Mouse (Mus musculus) cerebellum, adult 11 months (tissue): ENCODE data around the gene Tcap.
"Not testable (repeated sequence)": the region's sequence is repeated elsewhere in the genome, so short reads cannot be mapped to it uniquely, and the experiment has no call there.

Experiments used
- DNase-seq: peaks from one replicate; pipeline ENCODE4 v3.0.0; 2022

Gene Tcap

DNA sequence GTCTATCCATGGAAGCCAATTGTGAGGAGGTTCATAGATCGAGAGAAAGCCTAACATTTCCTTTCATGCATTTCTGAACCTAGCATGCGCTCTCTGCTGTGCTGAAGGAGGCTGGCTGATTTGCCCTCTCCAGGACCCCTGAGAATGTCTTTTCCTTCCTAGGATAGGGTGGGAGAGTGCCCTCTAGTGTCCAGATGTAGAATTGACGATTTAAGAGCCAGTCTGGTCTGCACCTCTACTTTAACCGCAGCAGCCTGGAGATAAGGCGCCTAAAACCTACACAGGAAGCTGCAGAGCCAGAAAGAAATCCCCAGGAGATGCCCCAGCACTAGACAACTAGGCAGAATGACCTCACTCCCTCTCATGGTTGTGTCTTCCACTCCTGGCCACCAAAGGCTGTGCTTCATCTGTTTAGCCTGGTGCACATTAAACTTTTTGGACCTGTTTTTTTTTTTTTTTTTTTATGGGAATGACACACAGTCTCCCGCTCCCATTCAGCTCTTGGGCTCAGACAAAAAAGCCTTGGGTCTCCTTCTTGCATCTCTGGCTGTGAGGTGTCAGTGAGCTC lies 27.8 kb upstream of the Tcap start:
- no peak for DNase-seq

DNA sequence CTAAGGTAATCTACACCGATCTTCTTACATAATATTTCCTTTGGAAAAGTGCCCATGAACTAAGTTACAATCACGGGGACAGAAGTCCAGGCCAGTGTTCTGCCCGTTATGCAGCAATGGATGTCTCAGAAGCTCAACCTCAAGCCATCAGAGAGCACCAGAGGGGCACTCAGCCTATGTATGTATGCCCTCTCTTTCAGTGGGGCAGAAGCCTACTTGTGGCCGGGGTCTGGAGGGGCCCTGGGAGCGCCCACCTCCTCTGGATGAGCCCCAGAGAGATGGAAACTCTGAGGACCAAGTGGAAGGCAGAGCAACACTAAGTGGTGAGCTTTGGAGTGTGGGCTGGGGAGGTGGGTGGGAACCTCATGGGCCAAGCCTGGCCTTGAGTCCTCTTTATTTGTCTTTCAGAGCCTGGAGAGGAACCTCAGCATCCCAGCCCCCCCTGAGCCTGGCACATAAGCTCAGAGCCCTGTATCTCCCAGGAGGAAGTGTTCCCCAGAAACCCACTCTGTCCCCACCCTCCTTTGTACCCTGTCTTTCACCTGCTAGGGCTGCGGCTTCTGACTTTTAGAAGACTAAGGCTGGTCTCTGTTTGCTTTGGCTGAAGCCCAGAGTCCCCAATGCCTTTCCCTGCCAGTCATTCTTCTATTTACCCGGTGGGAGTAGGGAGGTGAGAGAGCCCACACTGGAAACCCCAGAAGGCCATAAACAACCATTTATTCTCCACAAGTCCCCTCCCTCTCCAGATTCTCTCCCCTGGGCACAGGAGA lies 26.8 kb upstream of the Tcap start:
- no peak for DNase-seq

DNA sequence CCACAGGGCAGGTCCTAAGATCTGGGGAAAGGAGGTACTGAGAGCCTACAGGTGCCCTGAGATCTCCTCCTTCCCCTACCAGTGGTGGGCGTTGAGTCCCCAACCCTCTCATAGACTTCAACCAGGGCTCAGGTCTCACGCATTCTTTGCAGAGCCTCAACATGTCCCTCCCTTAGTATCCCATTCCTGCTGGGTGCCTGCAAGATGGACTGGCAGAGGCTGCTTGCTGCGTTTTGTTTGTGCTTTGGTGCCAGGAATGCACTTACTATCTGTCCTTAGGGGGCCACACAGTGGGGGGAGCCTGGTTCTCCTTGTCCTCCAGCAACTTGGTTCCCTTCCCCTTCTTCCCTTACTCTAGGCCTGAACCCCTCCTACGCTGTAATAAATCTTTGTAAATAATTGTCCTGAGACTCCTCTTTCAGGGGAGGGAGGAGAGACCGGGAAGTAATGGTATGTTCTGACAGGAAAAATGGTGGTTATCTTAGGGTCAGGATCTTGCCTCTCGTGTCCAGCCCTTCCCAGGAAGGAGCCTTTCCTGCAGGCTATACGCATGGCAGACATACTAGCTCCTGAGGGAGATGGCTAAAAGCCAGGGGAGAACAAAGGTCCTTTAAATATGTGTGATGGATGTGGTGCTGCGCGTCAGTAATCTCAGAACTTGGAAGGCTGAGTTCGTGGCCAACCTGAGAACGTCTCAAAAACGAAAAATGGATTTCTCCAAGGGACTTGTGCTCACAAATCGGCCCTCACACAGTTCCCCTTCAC lies 26.0 kb upstream of the Tcap start:
- DNase-seq = no peak

DNA sequence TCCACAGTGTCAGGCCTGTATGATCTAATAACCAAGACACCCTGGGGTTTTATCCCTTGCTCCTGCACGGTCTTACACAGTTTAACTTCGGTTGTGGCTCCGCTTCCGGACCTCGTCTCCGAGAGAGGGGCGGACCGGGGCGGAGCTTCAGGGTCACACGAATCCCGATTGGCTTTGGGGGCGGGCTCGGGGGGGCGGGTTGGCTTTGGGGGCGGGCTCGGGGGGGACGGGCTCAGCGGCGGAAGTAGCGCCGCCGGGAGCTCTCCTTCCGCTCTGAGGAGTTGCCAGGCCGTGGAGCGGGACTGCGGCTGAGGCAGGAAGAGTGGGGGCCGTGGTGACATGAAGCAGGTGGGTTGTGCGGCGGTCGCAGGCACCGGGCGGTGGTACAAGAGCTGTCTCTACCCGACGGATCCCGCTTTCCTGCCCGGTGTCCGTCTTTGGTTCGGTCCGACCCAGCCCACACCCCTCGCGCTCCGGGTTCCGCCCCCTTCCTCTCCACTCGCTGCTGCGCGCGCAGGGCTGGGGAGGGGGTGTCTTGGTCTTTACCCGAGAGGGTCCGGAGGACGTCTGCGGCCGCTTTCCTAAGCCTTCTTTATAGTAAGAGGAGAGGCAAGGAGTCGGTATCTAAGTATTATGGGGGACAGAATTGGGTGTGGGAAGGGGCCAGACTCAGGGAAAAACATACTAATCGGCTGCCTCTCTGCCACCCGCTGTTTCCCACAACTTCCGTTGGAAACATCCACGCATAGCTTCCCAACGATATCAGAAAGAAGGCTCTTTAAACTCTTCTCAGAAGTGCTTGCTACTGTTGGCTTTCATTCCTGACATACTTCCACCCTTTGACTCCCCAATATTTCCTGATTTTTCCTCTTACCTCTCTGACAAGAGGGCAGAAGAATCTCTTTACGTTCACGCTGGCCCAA lies 25.2 kb upstream of the Tcap start, which contains the start of gene Stard3:
Gene Stard3, plus strand, starts transcription at position 208 of the 923 bp plus-strand sequence.
- DNase-seq = peak; percentile 83

DNA sequence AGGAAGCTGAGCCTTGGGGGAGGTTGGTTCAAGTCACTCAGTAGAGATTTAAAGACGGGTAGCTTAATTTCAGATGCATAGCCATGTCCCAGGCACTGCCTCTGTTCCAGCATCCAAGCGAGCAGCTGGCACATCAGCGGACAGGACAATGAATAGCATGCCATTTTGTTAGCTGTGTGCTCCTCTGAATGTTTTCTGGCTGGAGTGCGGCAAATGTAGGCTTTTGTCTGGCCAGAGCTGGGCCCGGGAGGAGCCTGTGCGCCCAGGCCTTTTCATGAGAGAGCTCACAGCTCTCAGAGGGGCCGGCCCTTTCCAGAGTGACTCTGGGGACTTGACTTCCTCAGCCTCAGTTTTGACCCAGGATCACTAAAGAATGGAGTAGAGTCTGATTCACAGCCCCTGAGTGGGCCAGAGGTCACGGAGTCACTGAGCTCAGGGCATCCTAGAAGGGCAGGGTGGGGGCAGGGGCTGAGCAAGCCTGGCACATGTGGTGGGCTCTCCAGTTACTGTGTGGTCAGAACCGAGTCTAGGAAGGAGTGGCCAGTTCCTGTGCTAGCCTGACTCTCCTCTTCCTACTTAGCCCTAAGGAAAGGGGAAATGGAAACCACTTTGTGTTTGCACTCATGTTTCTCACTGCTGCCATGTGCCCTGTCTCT lies 22.6 kb upstream of the Tcap start:
- no peak for DNase-seq

DNA sequence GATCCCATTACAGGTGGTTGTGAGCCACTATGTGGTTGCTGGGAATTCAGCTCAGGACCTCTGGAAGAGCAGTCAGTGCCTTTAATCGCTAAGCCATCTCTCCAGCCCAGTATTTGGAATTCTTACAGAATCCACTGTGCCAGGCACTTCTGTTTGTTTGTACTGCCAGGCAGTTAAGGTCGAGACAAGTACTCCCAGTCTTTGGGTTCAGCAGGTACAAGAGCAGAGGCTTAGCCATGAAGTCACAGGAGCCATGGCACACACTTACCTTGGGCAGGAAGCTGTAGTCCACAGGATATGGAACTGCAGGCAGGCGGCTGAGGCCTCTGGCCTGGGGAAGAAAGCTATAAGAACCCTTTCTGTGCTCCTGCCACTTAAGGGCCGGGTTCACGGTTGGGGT lies 19.8 kb upstream of the Tcap start:
- DNase-seq = no peak

DNA sequence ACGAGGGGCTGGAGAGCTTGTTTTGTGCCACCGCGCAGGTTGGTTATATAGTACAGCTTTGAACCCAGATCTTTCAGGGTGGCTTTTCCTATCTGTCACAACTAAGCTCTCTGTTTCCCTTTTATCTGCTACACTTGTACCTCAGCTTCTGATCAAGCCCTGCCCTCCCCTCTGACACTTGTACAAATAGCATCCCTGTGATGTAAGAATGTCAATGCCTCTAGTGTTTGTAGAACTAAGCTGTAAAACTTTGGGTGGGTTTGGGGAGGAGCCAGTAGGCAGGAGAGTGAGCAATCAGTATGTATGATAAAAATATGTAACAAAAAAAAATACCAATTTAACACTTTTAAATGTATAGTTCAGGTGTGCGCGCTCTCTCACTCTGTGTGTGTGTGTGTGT lies 19.2 kb upstream of the Tcap start:
- no peak for DNase-seq

DNA sequence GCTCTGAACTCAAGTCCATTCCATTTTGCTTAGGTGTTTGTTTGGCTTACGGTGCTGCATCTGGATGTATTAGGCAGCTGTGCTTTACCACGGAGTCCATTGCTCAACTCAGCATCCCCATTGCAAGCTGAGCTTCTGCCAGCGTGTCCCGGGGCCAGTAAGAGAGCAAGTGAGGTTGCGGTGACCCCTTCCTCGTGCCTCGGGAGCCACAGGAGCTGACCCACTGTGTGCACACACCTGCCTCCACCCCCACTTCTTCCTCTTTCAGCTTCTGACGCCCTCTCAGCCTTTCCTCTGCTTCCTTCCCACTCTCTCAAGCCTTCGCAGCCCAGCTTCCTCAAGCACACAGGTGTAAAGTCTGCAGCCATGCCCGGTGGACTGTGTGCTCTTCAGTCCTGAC lies 17.3 kb upstream of the Tcap start:
- no peak for DNase-seq

DNA sequence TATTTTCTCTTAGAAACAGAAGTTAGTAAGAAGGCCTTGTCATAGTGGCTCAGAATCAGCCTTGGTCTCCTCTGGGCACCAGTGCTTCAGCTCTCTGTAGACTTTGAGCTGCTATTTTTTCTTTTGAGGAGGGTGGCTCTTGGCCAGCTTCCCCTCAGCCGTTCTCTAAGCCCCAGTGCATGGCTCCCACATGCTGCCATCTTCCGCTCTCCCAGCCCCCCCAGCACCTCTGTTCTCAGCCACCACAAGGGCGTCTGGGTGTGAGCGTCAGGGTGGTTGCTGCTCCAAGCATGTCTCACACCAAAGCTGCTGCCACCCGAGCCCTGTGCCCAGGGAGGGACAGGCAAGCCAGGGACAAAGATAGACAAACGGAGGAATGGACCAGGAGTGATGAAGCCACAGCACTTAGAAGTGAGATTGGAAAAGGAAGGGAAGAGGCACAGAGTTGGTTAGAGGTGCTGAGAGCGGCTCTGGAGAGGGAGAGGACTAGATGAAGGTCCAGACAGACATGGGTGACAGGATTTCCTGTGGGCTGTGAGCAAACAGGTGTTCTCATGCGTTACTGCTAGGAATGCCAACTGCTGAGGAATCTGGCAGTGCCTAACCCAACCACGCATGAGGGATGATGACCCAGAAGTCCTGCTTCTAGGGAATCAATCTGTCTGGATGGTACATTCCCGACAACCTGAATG lies 16.3 kb upstream of the Tcap start:
- no peak for DNase-seq

DNA sequence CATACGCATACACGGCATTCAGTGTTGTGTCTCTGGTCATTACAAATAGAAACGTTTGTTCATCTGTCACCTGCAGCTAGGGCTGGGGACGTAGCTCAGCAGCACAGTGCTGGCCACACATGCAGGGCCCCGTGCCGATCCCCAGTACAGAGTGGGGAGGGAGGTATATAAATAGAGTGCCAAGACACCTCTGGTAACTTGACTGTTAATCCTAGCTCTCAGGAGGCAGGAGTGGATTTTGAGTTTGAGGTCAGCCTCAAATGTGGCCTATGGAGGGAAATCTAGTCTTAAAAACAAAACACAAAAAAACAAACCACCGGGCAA lies 15.8 kb upstream of the Tcap start:
- no peak for DNase-seq

DNA sequence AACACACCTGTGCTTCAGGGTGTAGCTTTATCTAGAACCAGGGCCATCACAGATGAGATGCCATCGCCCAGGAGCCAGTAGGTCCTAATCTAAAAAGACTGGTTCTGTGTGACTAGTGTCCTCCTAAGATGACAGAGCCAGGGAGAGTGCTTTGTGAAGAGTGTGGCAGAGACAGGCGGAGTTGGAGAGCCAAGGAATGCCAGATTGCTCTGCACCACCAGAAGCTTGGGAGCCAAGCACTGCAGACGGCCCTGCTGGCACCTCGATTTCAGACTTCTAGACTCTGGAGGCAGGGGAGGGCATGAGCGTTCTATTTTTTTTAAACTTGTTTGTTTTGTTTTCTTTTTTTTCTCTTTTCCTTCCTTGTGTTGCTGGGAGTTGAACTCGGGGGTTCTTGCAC lies 14.3 kb upstream of the Tcap start:
- DNase-seq = no peak

DNA sequence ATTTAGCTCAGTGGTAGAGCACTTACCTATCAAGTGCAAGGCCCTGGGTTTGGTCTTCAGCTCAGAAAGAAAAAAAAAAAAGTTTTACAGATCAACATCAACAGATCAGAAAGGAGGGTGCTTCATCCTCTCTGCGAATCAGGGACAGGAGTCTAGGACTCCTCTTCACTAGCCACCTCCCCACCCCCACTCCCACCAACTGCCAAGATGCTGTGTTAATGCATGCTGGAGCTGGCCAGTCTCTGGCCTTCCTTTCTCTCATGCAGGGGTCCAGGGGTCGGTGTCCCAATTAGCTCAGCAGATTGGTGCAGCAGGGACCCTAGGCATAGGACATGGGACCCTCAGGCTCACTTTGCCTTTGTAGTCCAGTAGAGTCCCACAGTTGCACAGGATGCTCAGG lies 13.0 kb upstream of the Tcap start:
- no peak for DNase-seq

DNA sequence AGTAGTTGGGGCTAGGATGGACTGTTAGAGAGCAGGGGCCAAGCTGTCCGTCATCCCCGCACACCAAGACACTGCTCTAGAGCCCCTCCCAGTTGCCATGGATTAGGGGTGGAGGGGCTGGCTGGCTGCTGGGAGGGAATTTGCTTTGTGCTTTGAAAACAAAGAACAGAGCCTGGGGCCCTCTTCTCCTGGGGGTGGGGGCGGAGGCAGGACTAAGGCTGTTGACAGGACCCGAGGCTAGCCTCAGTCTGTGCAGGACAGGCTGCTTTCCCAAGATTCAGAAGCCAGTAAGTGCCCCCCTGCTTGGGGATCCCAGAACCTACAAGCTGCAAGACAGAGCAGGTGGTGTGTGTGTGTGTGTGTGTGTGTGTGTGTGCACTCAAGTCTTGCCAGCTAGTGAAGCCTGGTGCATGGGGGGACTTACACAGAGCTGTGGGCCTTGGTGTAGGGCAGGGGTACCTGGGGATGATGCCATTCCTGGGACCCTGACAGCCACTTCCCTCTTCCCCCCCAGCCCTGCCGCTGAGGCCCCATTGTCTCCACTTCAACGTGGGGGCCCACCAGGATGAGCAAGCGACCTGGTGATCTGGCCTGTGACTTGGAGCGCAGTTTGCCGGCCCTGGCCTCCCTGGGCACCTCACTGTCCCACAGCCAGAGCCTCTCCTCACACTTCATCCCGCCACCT lies 11.9 kb upstream of the Tcap start:
- no peak for DNase-seq

DNA sequence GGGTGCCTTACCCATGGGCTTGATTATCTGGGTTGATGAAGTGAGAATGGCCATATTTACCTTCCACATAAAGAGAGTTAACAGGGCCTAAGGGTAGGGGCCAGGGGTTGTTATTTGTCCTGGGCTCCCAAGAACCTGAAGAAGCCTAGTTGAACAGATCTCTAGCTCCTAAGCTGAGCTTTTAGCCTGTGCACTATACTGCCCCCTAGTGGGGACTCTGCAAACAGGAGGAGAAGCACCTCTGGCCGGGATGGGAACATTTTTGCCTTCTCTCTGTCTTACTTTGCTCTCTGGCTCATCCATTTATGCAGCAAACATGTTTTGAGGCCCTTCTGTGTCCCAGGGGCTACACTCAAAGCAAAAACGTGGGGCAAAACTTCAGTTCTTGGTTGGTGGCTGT lies 11.2 kb upstream of the Tcap start:
- peak; percentile 61 for DNase-seq

DNA sequence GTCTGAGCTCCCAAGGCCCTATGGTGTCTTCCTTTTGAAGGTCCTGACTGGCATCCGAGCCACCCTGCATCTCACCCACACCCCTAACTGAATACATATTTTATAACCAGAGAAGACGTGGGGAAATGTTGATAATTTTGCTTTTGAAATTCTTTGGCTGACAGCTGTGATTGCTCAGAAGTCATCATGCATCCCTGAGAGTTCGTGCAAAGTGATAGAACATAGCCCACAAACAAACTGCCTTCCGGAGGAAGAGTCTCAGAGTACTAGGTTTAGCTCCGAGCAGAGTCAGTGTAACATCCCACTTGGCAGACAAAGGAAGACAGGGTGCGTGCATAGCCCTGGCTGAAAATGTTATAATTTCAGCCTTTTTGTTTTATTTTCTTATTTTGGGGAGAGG lies 10.4 kb upstream of the Tcap start:
- DNase-seq = no peak

DNA sequence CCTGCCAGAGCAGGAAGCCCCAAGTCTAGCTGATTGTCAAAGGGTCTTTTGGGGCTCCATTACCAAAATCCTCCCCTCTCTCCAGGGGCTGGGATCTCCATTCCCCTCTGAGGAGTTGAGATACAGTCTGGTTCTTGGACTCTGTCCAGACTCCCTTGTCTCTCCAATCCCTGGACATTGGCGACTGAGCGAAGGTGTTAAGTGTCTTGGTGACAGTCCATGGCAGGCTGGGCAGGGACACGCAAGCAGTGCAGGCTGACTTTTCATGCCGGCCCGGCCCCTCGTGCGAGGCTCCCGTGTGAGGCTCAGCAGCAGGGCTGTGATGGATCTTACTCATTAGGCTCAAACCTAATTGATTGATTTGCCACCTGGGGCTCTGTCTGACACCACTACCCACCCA lies 9.3 kb upstream of the Tcap start:
- DNase-seq = no peak

DNA sequence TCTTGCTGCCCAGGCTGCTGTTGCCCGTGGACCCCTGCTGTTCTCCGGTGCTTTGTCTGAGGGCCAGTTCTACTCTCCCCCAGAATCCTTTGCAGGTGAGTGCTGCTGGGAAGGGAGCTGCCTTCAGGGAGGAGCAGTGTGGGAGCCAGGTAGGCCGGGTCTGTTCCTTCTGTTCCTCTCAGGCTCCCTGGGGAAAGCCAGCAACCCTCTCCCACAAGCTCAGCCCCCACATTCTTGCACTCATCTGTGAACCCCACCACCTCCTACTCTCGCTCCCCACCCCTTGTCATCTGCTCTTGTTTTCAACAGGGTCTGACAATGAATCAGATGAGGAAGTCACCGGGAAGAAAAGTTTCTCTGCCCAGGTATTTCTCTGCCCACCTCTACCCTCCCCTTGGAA lies 6.9 kb upstream of the Tcap start:
- no peak for DNase-seq

DNA sequence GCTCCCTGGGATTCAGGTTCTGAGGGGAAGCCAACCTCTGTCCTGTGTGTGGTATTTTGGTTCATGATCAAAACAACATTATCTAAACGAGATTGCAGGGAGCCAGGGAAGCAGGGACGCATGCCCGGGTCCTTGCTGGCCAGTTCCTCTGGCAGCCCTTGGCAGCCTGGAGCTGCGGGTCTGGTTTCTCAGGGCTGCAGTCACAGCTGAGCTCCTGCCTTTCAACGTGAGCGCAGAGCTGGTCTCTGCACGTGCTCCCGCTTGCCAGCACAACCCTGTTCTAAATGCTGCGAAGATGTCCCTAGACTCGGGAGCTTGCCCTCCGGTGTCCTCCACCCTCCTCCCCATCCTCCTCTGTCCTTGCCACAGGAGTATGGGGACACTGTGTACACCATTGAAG lies 5.8 kb upstream of the Tcap start:
- DNase-seq = no peak

DNA sequence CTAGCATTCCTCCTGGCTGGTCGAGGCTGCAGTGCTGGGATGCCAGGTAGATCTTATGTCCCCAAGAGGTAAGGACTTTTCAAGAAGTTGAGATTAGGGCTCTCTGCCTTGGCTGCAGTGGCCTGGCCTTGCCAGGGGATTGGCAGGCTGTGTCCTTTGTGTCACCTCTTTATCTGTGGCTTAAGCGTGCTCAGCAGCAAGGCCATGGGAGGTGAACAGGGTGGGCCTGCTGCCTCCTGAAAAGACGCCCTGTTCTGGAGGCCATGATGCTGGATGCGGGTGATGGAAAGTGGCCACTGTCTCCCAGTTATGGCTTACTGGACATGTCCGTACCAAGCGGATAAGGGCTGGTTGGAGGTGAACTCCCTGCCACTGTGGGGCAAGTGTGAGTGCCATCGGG lies 4.2 kb upstream of the Tcap start:
- no peak for DNase-seq

DNA sequence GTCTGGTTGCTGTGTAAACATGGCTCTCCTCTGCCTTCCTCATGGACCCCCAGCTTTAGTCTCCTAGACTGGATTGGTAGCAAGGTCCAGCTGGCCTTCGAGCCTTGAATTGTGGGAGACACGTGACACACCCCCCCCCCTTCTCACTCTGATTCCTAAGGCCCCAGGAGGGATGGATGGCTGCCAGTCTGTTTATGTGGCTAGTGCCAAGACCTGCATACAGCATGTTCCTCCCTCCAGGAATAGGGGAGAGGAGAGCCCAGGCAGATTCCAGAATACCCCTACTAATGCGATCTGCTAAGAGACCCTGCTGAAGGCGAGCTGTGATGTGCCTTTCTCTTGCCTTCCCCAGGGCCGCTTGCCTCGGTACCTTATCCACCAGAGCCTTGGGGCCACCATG lies 3.5 kb upstream of the Tcap start:
- peak; percentile 69 for DNase-seq

DNA sequence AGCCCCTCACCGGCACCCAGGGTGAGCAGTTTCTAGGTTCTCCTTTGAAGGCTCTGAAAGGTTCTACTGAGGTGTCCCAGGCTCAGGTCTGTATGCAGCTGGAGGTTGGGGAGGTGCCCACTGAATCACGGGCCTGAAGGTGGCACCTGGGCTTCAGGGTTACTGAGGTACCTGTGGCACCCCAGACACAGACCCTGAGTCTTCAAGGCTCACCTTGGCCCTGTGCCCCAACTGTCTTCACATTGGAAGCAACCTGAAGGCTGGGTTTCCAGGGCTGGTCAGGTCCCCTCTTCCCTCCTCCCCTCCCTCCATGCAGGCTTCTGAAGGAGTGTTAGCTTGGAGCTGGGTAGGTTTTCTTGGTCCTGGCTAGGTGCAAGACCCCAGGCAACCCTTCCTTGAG lies 2.0 kb upstream of the Tcap start:
- DNase-seq = no peak

DNA sequence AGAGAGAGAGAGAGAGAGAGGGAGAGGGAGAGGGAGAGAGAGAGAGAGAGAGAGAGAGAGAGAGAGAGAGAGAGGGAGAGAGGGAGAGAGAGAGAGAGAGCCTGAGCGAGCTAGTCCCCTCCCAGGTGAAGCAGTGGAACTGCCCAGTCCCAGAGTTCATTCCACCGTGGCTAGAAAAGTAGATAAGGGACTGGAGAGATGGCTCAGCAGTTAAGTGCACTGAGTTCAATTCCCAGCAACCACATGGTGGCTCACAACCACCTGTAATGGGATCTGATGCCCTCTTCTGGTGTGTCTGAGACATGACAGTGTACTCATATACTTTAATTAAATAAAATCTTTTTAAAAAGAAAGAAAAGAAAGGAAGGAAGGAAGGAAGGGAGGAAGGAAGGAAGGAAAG lies 1.2 kb upstream of the Tcap start:
- not testable (repeated sequence) for DNase-seq
